Mouse (Mus musculus) brain, embryonic 14.5 days (tissue): ENCODE measurements around the gene Cdk19.

ENCODE experiments used
- CTCF ChIP-seq: fragments of 200-500 bp; IDR thresholded peaks from 2 replicates; pipeline ENCODE4 v1.5.1; 2012; ENCODE audit warnings: inconsistent platforms, mild to moderate bottlenecking, moderate library complexity, borderline replicate concordance; ENCODE audit not compliant: insufficient read depth, insufficient read length; ENCODE audit errors: extremely low read depth
- POLR2A ChIP-seq: fragments of 200-500 bp; IDR thresholded peaks from 2 replicates; pipeline ENCODE4 v1.6.1; 2012; ENCODE audit warnings: mild to moderate bottlenecking, inconsistent platforms, borderline replicate concordance; ENCODE audit not compliant: poor library complexity, insufficient read depth, insufficient read length, severe bottlenecking; ENCODE audit errors: extremely low read depth

DNA sequence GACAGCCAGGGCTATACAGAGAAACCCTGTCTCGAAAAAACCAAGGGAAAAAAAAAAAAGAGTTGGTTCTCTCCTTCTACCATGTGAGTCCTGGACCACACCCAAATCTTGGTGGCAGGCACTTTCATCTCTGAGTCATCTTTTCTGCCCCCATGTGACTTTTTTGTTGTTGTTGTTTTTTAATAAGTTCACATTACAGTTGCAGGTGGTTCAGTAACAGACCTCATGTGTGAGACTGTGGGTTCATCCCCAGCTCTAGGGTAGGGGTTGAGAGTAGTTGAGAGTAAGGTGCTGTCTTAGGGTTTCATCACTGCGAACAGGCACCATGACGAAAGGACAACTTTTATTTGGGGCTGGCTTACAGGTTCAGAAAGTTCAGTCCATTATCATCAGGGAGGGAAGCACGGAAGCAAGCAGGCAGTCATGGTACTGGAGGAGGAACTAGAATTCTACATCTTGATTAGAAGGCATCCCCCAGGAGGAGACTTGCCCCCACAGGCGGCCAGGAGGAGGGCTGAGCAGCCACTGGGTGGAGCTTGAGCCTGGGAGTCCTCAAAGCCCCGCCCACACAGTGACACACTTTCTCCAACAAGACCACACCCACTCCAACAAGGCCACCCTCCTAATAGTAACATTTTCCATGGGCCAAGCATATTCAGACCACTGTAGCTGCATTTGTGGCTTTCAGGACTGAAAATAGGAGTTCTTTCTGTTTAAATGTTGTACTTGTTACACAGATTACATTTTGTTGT is 29.3 kb upstream of the Cdk19 start:
- no peak for TF ChIP-seq POLR2A
- no peak for TF ChIP-seq CTCF
